Mouse (Mus musculus) liver, embryonic 16.5 days (tissue): ENCODE results near the gene Bcl7a. TPM values are rescaled to one million over a fixed set of nuclear protein-coding genes. Genes with fewer than 3 reads are reported as not detected.

Source experiments
- ATAC-seq: fragments of 200-750 bp; cut with Nextera tagmentation; 2 replicates; pipeline ENCODE4 v1.8.0; 2017; ENCODE audit warnings: low read depth, mild to moderate bottlenecking, moderate number of reproducible peaks, moderate library complexity
- H3K27ac ChIP-seq: fragments of 300-500 bp; sonication (generic); 2 replicates; pipeline ENCODE4 v1.5.1; 2014; ENCODE audit warnings: mild to moderate bottlenecking, low read length
- H3K27me3 ChIP-seq: fragments of 300-500 bp; sonication (generic); 2 replicates; pipeline ENCODE4 v1.6.1; 2014; ENCODE audit warnings: low read depth, low read length, mixed read lengths; ENCODE audit not compliant: control insufficient read depth, insufficient read depth
- H3K36me3 ChIP-seq: fragments of 300-500 bp; sonication (generic); 2 replicates; pipeline ENCODE4 v1.6.1; 2014; ENCODE audit warnings: mild to moderate bottlenecking; ENCODE audit not compliant: control insufficient read depth, insufficient read depth
- H3K4me1 ChIP-seq: fragments of 300-500 bp; sonication (generic); 2 replicates; pipeline ENCODE4 v1.6.1; 2014; ENCODE audit warnings: low read depth, low read length, mixed read lengths; ENCODE audit not compliant: control insufficient read depth
- H3K4me2 ChIP-seq: fragments of 300-500 bp; sonication (generic); 2 replicates; pipeline ENCODE4 v1.6.1; 2014; ENCODE audit warnings: low read depth, low read length, mixed read lengths
- H3K4me3 ChIP-seq: fragments of 300-500 bp; sonication (generic); 2 replicates; pipeline ENCODE4 v1.5.1; 2014; ENCODE audit warnings: low read depth, mild to moderate bottlenecking, low read length
- H3K9ac ChIP-seq: fragments of 300-500 bp; sonication (generic); 2 replicates; pipeline ENCODE4 v1.6.1; 2014; ENCODE audit warnings: low read depth, low read length
- H3K9me3 ChIP-seq: fragments of 300-500 bp; sonication (generic); replicated peaks from 2 replicates; pipeline ENCODE4 v1.6.1; 2016; ENCODE audit warnings: low read length; ENCODE audit not compliant: control insufficient read depth
- WGBS: fragments of 180-500 bp; shearing (Covaris S2); extraction: QIAGEN DNeasy Blood & Tissue Kit; methylation state at CpG from one replicate; pipeline ENCODE4 v1.1.7; 2014; ENCODE audit not compliant: insufficient replicate concordance; 5-methylcytosine and 5-hydroxymethylcytosine counted together
- polyA plus RNA-seq: library from polyadenylated mRNA; unstranded; fragments of >200 nt; fragmentation: Nextera tagmentation; extraction: Ambion mirVana; gene quantifications from 2 replicates; pipeline ENCODE4 v1.2.1, GENCODE M21; 2015

The Bcl7a gene
- polyA plus RNA-seq, 1 experiment from 2014 or later: 6.0 TPM

- peaks cover 17% of the 10 kb centered on the region for H3K36me3 ChIP-seq
- H3K27ac ChIP-seq: no peak overlapping the region
- no peak overlapping the region for H3K9ac ChIP-seq
- no peak overlapping the region for H3K4me2 ChIP-seq
- no peaks in the 10 kb centered on the region for H3K9me3 ChIP-seq
- H3K4me1 ChIP-seq: no peaks in the 10 kb centered on the region
- ATAC-seq: no peak
- H3K27me3 ChIP-seq: no peaks in the 10 kb centered on the region
- no peak overlapping the region for H3K4me3 ChIP-seq
- 70% methylated on average over 13 of the region's 13 CpGs for WGBS
Measured at GRCm38 (mm10) chr5:123368869-123369488, 25.3 kb downstream of the Bcl7a start.

- Histone ChIP-seq H3K27ac (no peak overlapping the region), H3K9me3 (no peaks in the 10 kb centered on the region), H3K9ac (no peak overlapping the region), H3K4me2 (no peak overlapping the region), H3K36me3 (peaks cover 17% of the 10 kb centered on the region), H3K4me3 (no peak overlapping the region), H3K4me1 (no peaks in the 10 kb centered on the region), H3K27me3 (no peaks in the 10 kb centered on the region)
- WGBS: 59% methylated on average over 5 of the region's 5 CpGs
- no peak for ATAC-seq
Measured at GRCm38 (mm10) chr5:123370049-123370448, 26.4 kb downstream of the Bcl7a start.

- ATAC-seq: no peak
- H3K4me2 ChIP-seq: no peak overlapping the region
- no peaks in the 10 kb centered on the region for H3K27me3 ChIP-seq
- H3K4me3 ChIP-seq: no peak overlapping the region
- peaks cover 17% of the 10 kb centered on the region for H3K36me3 ChIP-seq
- no peak overlapping the region for H3K27ac ChIP-seq
- H3K9ac ChIP-seq: no peak overlapping the region
- WGBS: 79% methylated on average over 10 of the region's 10 CpGs
- peaks cover 3% of the 10 kb centered on the region for H3K4me1 ChIP-seq
- H3K9me3 ChIP-seq: no peaks in the 10 kb centered on the region
Measured at GRCm38 (mm10) chr5:123375262-123375661, 31.6 kb downstream of the Bcl7a start.

- Histone ChIP-seq H3K27me3 (no peaks in the 10 kb centered on the region), H3K36me3 (peaks cover 15% of the 10 kb centered on the region), H3K9me3 (no peaks in the 10 kb centered on the region), H3K4me3 (no peak overlapping the region), H3K4me1 (peaks cover 3% of the 10 kb centered on the region), H3K4me2 (no peak overlapping the region), H3K9ac (no peak overlapping the region), H3K27ac (no peak overlapping the region)
- 71% methylated on average over 6 of the region's 6 CpGs for whole genome bisulfite sequencing
- no peak for ATAC-seq
Measured at GRCm38 (mm10) chr5:123375793-123376452, 32.3 kb downstream of the Bcl7a start.

GRCm38 (mm10) chr5:123376569-123376968 lies 32.9 kb downstream of the Bcl7a start:
- 41% methylated on average over 10 of the region's 10 CpGs for WGBS
- H3K27ac ChIP-seq: no peak overlapping the region
- peaks cover 3% of the 10 kb centered on the region for H3K4me1 ChIP-seq
- H3K4me2 ChIP-seq: no peak overlapping the region
- peaks cover 3% of the 10 kb centered on the region; the same call in 1 of the 2 replicates for H3K27me3 ChIP-seq
- ATAC-seq: 0 out of 2 replicates have a peak, but pooled peaks have one; percentile 30
- no peak overlapping the region for H3K4me3 ChIP-seq
- H3K36me3 ChIP-seq: peaks cover 9% of the 10 kb centered on the region
- H3K9me3 ChIP-seq: no peaks in the 10 kb centered on the region
- H3K9ac ChIP-seq: no peak overlapping the region

- H3K9ac ChIP-seq: no peak overlapping the region
- 57% methylated on average over 15 of the region's 15 CpGs for WGBS
- ATAC-seq: peak; percentile 48; the same call in 1 of the 2 replicates
- peaks cover 3% of the 10 kb centered on the region for H3K4me1 ChIP-seq
- no peaks in the 10 kb centered on the region for H3K9me3 ChIP-seq
- H3K27me3 ChIP-seq: peaks cover 6% of the 10 kb centered on the region
- H3K36me3 ChIP-seq: peaks cover 5% of the 10 kb centered on the region; the same call in 1 of the 2 replicates
- H3K27ac ChIP-seq: no peak overlapping the region
- no peak overlapping the region for H3K4me2 ChIP-seq
- H3K4me3 ChIP-seq: no peak overlapping the region
Measured at GRCm38 (mm10) chr5:123377120-123377955, 33.7 kb downstream of the Bcl7a start.

- Histone ChIP-seq H3K4me2 (no peak overlapping the region), H3K9me3 (no peaks in the 10 kb centered on the region), H3K4me1 (peaks cover 3% of the 10 kb centered on the region), H3K9ac (no peak overlapping the region), H3K4me3 (no peak overlapping the region), H3K27me3 (peaks cover 6% of the 10 kb centered on the region), H3K27ac (no peak overlapping the region), H3K36me3 (no peaks in the 10 kb centered on the region)
- 64% methylated on average over 9 of the region's 9 CpGs for WGBS
- no peak for ATAC-seq
Measured at GRCm38 (mm10) chr5:123378712-123379111, 35.1 kb downstream of the Bcl7a start.

- Histone ChIP-seq H3K9ac (no peak overlapping the region), H3K9me3 (no peaks in the 10 kb centered on the region), H3K4me3 (no peak overlapping the region), H3K27ac (no peak overlapping the region), H3K36me3 (no peaks in the 10 kb centered on the region), H3K4me2 (no peak overlapping the region), H3K4me1 (peaks cover 3% of the 10 kb centered on the region), H3K27me3 (peaks cover 6% of the 10 kb centered on the region)
- 17% methylated on average over 5 of the region's 5 CpGs for WGBS
- no peak for ATAC-seq
Measured at GRCm38 (mm10) chr5:123379504-123379931, 35.9 kb downstream of the Bcl7a start.
